Mouse (Mus musculus) bone marrow, adult 2 months (tissue): ENCODE data around the gene Fam120b. TPM values are rescaled to one million over a fixed set of nuclear protein-coding genes. Genes with fewer than 3 reads are reported as not detected.
A peak's percentile ranks its signal among the peaks of the same experiment; 100 is the strongest.

Experiments used
- H3K27ac ChIP-seq: fragments of 200-500 bp; 2 replicates; pipeline ENCODE4 v1.5.1; 2012; ENCODE audit warnings: low read depth, mild to moderate bottlenecking, control low read depth, inconsistent platforms, low read length; ENCODE audit not compliant: control insufficient read depth, poor library complexity, insufficient read depth
- H3K4me1 ChIP-seq: fragments of 200-500 bp; 2 replicates; pipeline ENCODE4 v1.6.1; 2011; ENCODE audit warnings: low read length; ENCODE audit not compliant: control insufficient read depth, insufficient read depth
- H3K4me3 ChIP-seq: fragments of 200-500 bp; replicated peaks from 2 replicates; pipeline ENCODE3; 2011; ENCODE audit warnings: mild to moderate bottlenecking, low read depth, low read length, control low read depth; ENCODE audit not compliant: control insufficient read depth
- CTCF ChIP-seq: fragments of 200-500 bp; IDR thresholded peaks from 2 replicates; pipeline ENCODE4 v1.5.1; 2011; ENCODE audit warnings: low read length, control low read depth; ENCODE audit not compliant: control insufficient read depth, insufficient read depth
- POLR2A ChIP-seq: fragments of 200-500 bp; IDR thresholded peaks from 2 replicates; pipeline ENCODE4 v1.6.1; 2011; ENCODE audit warnings: low read depth, mild to moderate bottlenecking, control low read depth, low read length, borderline replicate concordance; ENCODE audit not compliant: control insufficient read depth
- WGBS: fragments of 180-500 bp; shearing (Covaris S2); methylation state at CpG from one replicate; pipeline ENCODE4 v1.1.7; 2018; 5-methylcytosine and 5-hydroxymethylcytosine counted together
- polyA plus RNA-seq: library from polyadenylated mRNA; stranded (reverse); fragments of >200 nt; gene quantifications from 2 replicates; pipeline ENCODE4 v1.2.4, GENCODE M21; 2011; ENCODE audit warnings: low replicate concordance; ENCODE audit not compliant: missing spikeins, insufficient read depth, insufficient read length

Fam120b gene
- polyA plus RNA-seq, 1 experiment: 8.2 TPM

- TF ChIP-seq POLR2A (no peak), CTCF (no peak)
- Histone ChIP-seq H3K4me1 (no peaks in the 10 kb centered on the region), H3K4me3 (no peak overlapping the region), H3K27ac (no peak overlapping the region)
- WGBS: 86% methylated on average over 5 of the region's 5 CpGs
These were observed 12.6 kb upstream of the Fam120b start for GRCm38 (mm10) chr17:15383360-15383759.

GRCm38 (mm10) chr17:15388892-15389291 is 7.1 kb upstream of the Fam120b start:
- H3K4me3 ChIP-seq: no peak overlapping the region
- TF ChIP-seq CTCF: no peak
- no peak for TF ChIP-seq POLR2A
- WGBS: 74% methylated on average over 4 of the region's 4 CpGs
- H3K4me1 ChIP-seq: no peaks in the 10 kb centered on the region
- H3K27ac ChIP-seq: no peak overlapping the region

- H3K27ac ChIP-seq: no peak overlapping the region
- no peak overlapping the region for H3K4me3 ChIP-seq
- WGBS: 64% methylated on average over 8 of the region's 8 CpGs
- no peaks in the 10 kb centered on the region for H3K4me1 ChIP-seq
- TF ChIP-seq CTCF (no peak), POLR2A (no peak)
These were observed 6.6 kb upstream of the Fam120b start for GRCm38 (mm10) chr17:15389356-15389755.

GRCm38 (mm10) chr17:15401716-15402115 is 5.7 kb downstream of the Fam120b start:
- no peak for TF ChIP-seq POLR2A
- TF ChIP-seq CTCF: no peak
- Histone ChIP-seq H3K4me1 (no peaks in the 10 kb centered on the region), H3K27ac (no peak overlapping the region), H3K4me3 (no peak overlapping the region)
- 91% methylated on average over 17 of the region's 17 CpGs for WGBS

GRCm38 (mm10) chr17:15406576-15406975 is 10.6 kb downstream of the Fam120b start:
- H3K4me3 ChIP-seq: no peak overlapping the region
- WGBS: 84% methylated on average over 2 of the region's 2 CpGs
- TF ChIP-seq CTCF: no peak
- no peak for TF ChIP-seq POLR2A
- no peaks in the 10 kb centered on the region for H3K4me1 ChIP-seq
- H3K27ac ChIP-seq: no peak overlapping the region

GRCm38 (mm10) chr17:15409261-15409660 is 13.3 kb downstream of the Fam120b start:
- Histone ChIP-seq H3K4me1 (no peaks in the 10 kb centered on the region), H3K4me3 (no peak overlapping the region), H3K27ac (no peak overlapping the region)
- no peak for TF ChIP-seq CTCF
- no peak for TF ChIP-seq POLR2A
- 86% methylated on average over 10 of the region's 10 CpGs for WGBS

GRCm38 (mm10) chr17:15410861-15411260 is 14.9 kb downstream of the Fam120b start:
- no peaks in the 10 kb centered on the region for H3K4me1 ChIP-seq
- TF ChIP-seq CTCF (no peak), POLR2A (no peak)
- no peak overlapping the region for H3K27ac ChIP-seq
- 86% methylated on average over 1 of the region's 1 CpGs for WGBS
- no peak overlapping the region for H3K4me3 ChIP-seq

GRCm38 (mm10) chr17:15416596-15417215 is 20.7 kb downstream of the Fam120b start:
- Histone ChIP-seq H3K4me1 (no peaks in the 10 kb centered on the region; the same call in 1 of the 2 replicates), H3K27ac (no peak overlapping the region), H3K4me3 (no peak overlapping the region)
- no peak for TF ChIP-seq CTCF
- TF ChIP-seq POLR2A: no peak
- WGBS: 79% methylated on average over 12 of the region's 12 CpGs

- Histone ChIP-seq H3K4me3 (no peak overlapping the region), H3K27ac (no peak overlapping the region), H3K4me1 (no peaks in the 10 kb centered on the region; the same call in 1 of the 2 replicates)
- peak; percentile 40; the same call in 1 of the 2 replicates for TF ChIP-seq CTCF
- TF ChIP-seq POLR2A: no peak
- WGBS: 78% methylated on average over 8 of the region's 8 CpGs
These were observed 23.5 kb downstream of the Fam120b start for GRCm38 (mm10) chr17:15419534-15419933.
